Comparison of ENCODE assay signal across 11 mouse cellular contexts in the genomic region with DNA sequence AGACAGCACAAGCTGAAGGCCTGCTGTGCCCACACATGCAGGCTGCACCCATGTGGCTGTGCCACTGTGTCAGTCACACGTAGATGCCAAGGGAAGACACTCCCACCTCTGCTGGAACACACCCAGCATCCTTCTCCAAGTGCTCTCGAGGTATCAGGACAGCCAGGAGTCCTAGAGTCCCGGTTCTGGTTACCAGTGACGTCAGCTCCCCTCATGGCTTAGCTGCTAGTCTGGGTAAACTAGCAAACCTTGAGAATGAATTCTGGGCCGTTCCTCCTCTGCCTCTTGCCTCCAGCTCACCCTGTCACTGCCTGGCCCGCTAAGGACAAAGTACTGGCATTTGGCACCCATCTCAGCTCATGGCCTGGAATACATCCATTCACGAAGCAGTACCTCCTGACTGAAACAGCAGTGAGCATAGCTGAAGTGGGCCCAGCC.
DNase-seq lines count a peak whose midpoint lies in the region; ATAC-seq lines count a peak whose summit lies in the region.
"Had no signal": no experiment of that assay in that cellular context is flagged by ENCODE, and none has a peak within 500 bp of the region (broad histone marks: within the 10 kb centered on the region; RNA-seq: fewer than 3 reads in every experiment).

No protein-coding gene starts in this region.

- 87% methylated on average over 7 of the region's 7 CpGs for WGBS in forebrain, embryonic 10.5 days
- WGBS in forebrain, embryonic 11.5 days: 86% methylated on average over 7 of the region's 7 CpGs
- WGBS in embryonic facial prominence, embryonic 10.5 days: 83% methylated on average over 7 of the region's 7 CpGs

- H3K4me3 ChIP-seq in forebrain, embryonic 10.5 days: no peak overlapping the region
- no peak overlapping the region for H3K4me3 ChIP-seq in forebrain, embryonic 11.5 days (ENCODE audit: low read depth, low read length)
- no peak overlapping the region for H3K4me3 ChIP-seq in embryonic facial prominence, embryonic 10.5 days
- H3K4me3 ChIP-seq: embryonic facial prominence, embryonic 12.5 days; liver, embryonic 13.5 days had no signal

- peaks cover 3% of the 10 kb centered on the region; the same call in 1 of the 2 replicates for H3K9me3 ChIP-seq in forebrain, embryonic 10.5 days
- H3K9me3 ChIP-seq in forebrain, embryonic 11.5 days (ENCODE audit: control insufficient read depth, low read length): no peaks in the 10 kb centered on the region
- no peaks in the 10 kb centered on the region for H3K9me3 ChIP-seq in embryonic facial prominence, embryonic 10.5 days
- H3K9me3 ChIP-seq: embryonic facial prominence, embryonic 12.5 days; liver, embryonic 13.5 days had no signal

- peaks cover 74% of the 10 kb centered on the region for H3K4me1 ChIP-seq in forebrain, embryonic 10.5 days
- peaks cover 42% of the 10 kb centered on the region for H3K4me1 ChIP-seq in forebrain, embryonic 11.5 days (replicated peaks; ENCODE audit: control insufficient read depth, insufficient read depth, low read length)
- peaks cover 33% of the 10 kb centered on the region for H3K4me1 ChIP-seq in embryonic facial prominence, embryonic 10.5 days
- H3K4me1 ChIP-seq: embryonic facial prominence, embryonic 12.5 days; liver, embryonic 13.5 days had no signal

- DNase-seq in forebrain, embryonic 10.5 days (ENCODE audit: extremely low spot score, low spot score): no peak
- DNase-seq in forebrain, embryonic 11.5 days (ENCODE audit: low spot score): no peak
- DNase-seq in layer of hippocampus, adult 9-11 months: peak; percentile 68
- DNase-seq in layer of hippocampus, postnatal 14 days (ENCODE audit: low spot score in 2 of 2): no peak
- no peak for DNase-seq in embryonic facial prominence, embryonic 10.5 days (ENCODE audit: low spot score)
- DNase-seq in right cerebral cortex, postnatal 14 days: peak; percentile 54
- no peak for DNase-seq in testis, postnatal 14 days (ENCODE audit: low spot score)
- DNase-seq: B cell, adult 2 months; liver, embryonic 13.5 days had no signal

- peak overlapping the region; percentile 74; the same call in 1 of the 2 replicates for H3K27ac ChIP-seq in forebrain, embryonic 10.5 days
- no peak overlapping the region for H3K27ac ChIP-seq in forebrain, embryonic 11.5 days (ENCODE audit: low read depth, low read length)
- peak overlapping the region; percentile 19; the same call in 1 of the 2 replicates for H3K27ac ChIP-seq in embryonic facial prominence, embryonic 10.5 days (replicated peaks)
- H3K27ac ChIP-seq: embryonic facial prominence, embryonic 12.5 days; liver, embryonic 13.5 days had no signal

- no peak overlapping the region for H3K4me2 ChIP-seq in forebrain, embryonic 11.5 days (ENCODE audit: low read depth, low read length, severe bottlenecking)
- H3K4me2 ChIP-seq: embryonic facial prominence, embryonic 12.5 days; liver, embryonic 13.5 days had no signal

- ATAC-seq in forebrain, embryonic 11.5 days (replicated peaks; ENCODE audit: low FRiP score): no peak
- no peak for ATAC-seq in activated CD4-positive, CD25-positive, alpha-beta regulatory T cell, adult 4 months

- peaks cover 25% of the 10 kb centered on the region; the same call in 1 of the 2 replicates for H3K36me3 ChIP-seq in forebrain, embryonic 10.5 days (replicated peaks)
- no peaks in the 10 kb centered on the region for H3K36me3 ChIP-seq in forebrain, embryonic 11.5 days (ENCODE audit: control insufficient read depth, insufficient read depth, low read length)
- H3K36me3 ChIP-seq in embryonic facial prominence, embryonic 10.5 days (replicated peaks): no peaks in the 10 kb centered on the region
- H3K36me3 ChIP-seq: embryonic facial prominence, embryonic 12.5 days; liver, embryonic 13.5 days had no signal

- H3K9ac ChIP-seq in forebrain, embryonic 11.5 days (ENCODE audit: low read length): no peak overlapping the region
- H3K9ac ChIP-seq: embryonic facial prominence, embryonic 12.5 days; liver, embryonic 13.5 days had no signal

- peaks cover 18% of the 10 kb centered on the region; the same call in 1 of the 2 replicates for H3K27me3 ChIP-seq in forebrain, embryonic 10.5 days (ENCODE audit: poor library complexity, severe bottlenecking)
- no peaks in the 10 kb centered on the region for H3K27me3 ChIP-seq in forebrain, embryonic 11.5 days (ENCODE audit: control insufficient read depth, insufficient read depth, low read length)
- H3K27me3 ChIP-seq in embryonic facial prominence, embryonic 10.5 days (replicated peaks; ENCODE audit: low read depth, poor library complexity, severe bottlenecking): peaks cover 30% of the 10 kb centered on the region
- H3K27me3 ChIP-seq: liver, embryonic 13.5 days had no signal

Comparison
In these comparisons a context has a peak if more than half of its experiments do, and no peak if none do; other contexts are left out.
1. DNase-seq: peak in layer of hippocampus, adult 9-11 months (single experiment) and right cerebral cortex, postnatal 14 days (single experiment); none in forebrain, embryonic 10.5 days (single experiment), forebrain, embryonic 11.5 days (single experiment), layer of hippocampus, postnatal 14 days (0 of 2), embryonic facial prominence, embryonic 10.5 days (single experiment) and testis, postnatal 14 days (single experiment).